Comparison of ENCODE assay signal across 19 mouse cellular contexts in the genomic region with DNA sequence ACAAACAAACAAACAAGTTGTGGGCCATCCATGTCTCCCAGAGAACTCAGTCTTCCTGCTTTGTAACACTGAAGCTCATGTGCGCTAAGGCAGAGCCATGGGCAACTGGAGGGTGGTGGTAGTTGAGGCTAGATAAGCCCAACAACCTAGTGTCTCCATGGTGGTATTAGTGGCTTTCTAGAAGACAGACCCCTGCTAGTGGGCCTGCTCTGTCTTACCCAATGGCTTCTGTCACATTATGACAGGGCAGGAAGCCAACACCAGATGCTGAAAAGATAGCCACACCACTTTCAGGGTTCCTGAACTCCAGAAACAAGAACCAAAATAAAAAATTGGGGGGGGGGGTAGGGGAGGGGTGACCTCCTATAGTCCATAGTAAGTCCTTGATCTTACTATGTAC. TPM values are rescaled to one million over a fixed set of nuclear protein-coding genes. Genes with fewer than 3 reads are reported as not detected.
DNase-seq lines count a peak whose midpoint lies in the region; ATAC-seq and TF ChIP-seq lines count a peak whose summit lies in the region.
"Had no signal": no experiment of that assay in that cellular context is flagged by ENCODE, and none has a peak within 500 bp of the region (broad histone marks: within the 10 kb centered on the region; RNA-seq: fewer than 3 reads in every experiment).

No protein-coding gene starts in this region.

- no peak overlapping the region for H3K4me3 ChIP-seq in liver, embryonic 12.5 days
- no peak overlapping the region for H3K4me3 ChIP-seq in liver, embryonic 11.5 days (ENCODE audit: low read depth, low read length)
- H3K4me3 ChIP-seq in MEL (ENCODE audit: control insufficient read depth in 1 of 2, insufficient read depth in 1 of 2, low read depth in 2 of 2, low read length in 2 of 2): no peak overlapping the region
- H3K4me3 ChIP-seq: embryonic facial prominence, embryonic 10.5 days; forebrain, embryonic 13.5 days; heart, embryonic 12.5 days; hindbrain, embryonic 10.5 days; hindbrain, embryonic 15.5 days had no signal

- H3K36me3 ChIP-seq in liver, embryonic 12.5 days: peaks cover 21% of the 10 kb centered on the region; the same call in 1 of the 2 replicates
- H3K36me3 ChIP-seq in liver, embryonic 11.5 days (ENCODE audit: control insufficient read depth, insufficient read depth, low read length): peaks cover 4% of the 10 kb centered on the region; the same call in 1 of the 2 replicates
- H3K36me3 ChIP-seq in MEL (ENCODE audit: control insufficient read depth in 1 of 2, insufficient read depth in 2 of 2, low read length in 2 of 2): peaks cover 2 to 11% of the 10 kb centered on the region in 2 experiments; a peak in 3 of 4 replicates
- H3K36me3 ChIP-seq: heart, embryonic 12.5 days; hindbrain, embryonic 10.5 days; hindbrain, embryonic 15.5 days had no signal

- TF ChIP-seq RAD21 in MEL (IDR thresholded peaks at IDR 0.05; ENCODE audit: low read depth, low read length): no peak

- no peak overlapping the region for H3K9ac ChIP-seq in liver, embryonic 12.5 days
- H3K9ac ChIP-seq in liver, embryonic 11.5 days (ENCODE audit: low read depth, low read length): no peak overlapping the region
- no peak overlapping the region for H3K9ac ChIP-seq in MEL (ENCODE audit: control insufficient read depth, low read depth, low read length, poor library complexity, severe bottlenecking)
- H3K9ac ChIP-seq: forebrain, embryonic 13.5 days; forebrain, postnatal 0 days; heart, embryonic 12.5 days; hindbrain, embryonic 15.5 days had no signal

- TF ChIP-seq POLR2A in MEL (IDR thresholded peaks at IDR 0.05; ENCODE audit: control insufficient read depth in 1 of 2, insufficient read depth in 1 of 2, low read depth in 1 of 2, low read length in 2 of 2, poor library complexity in 1 of 2): no peak

- no peaks in the 10 kb centered on the region for H3K27me3 ChIP-seq in liver, embryonic 12.5 days (replicated peaks)
- no peaks in the 10 kb centered on the region for H3K27me3 ChIP-seq in liver, embryonic 11.5 days (replicated peaks; ENCODE audit: control insufficient read depth, insufficient read depth, low read length)
- H3K27me3 ChIP-seq in MEL (ENCODE audit: control insufficient read depth in 1 of 2, insufficient read depth in 2 of 2, low read length in 2 of 2): no peaks in the 10 kb centered on the region
- H3K27me3 ChIP-seq: forebrain, embryonic 13.5 days; heart, embryonic 12.5 days; hindbrain, embryonic 15.5 days; Patski had no signal

- no peak overlapping the region for H3K4me2 ChIP-seq in liver, embryonic 12.5 days
- no peak overlapping the region for H3K4me2 ChIP-seq in liver, embryonic 11.5 days
- H3K4me2 ChIP-seq: forebrain, embryonic 13.5 days; heart, embryonic 12.5 days; hindbrain, embryonic 15.5 days had no signal

- TF ChIP-seq EP300 in MEL (IDR thresholded peaks at IDR 0.05; ENCODE audit: low read depth in 1 of 2, low read length in 2 of 2): peak in 1 of 2 experiments; percentile 35; a peak in 1 of 4 replicates

- H3K4me1 ChIP-seq in liver, embryonic 12.5 days: peaks cover 86% of the 10 kb centered on the region
- peaks cover 34% of the 10 kb centered on the region for H3K4me1 ChIP-seq in liver, embryonic 11.5 days (replicated peaks; ENCODE audit: control insufficient read depth, insufficient read depth, low read length)
- H3K4me1 ChIP-seq in MEL (ENCODE audit: control insufficient read depth in 1 of 2, insufficient read depth in 2 of 2, low read length in 2 of 2): peaks cover 11 to 15% of the 10 kb centered on the region in 2 experiments

- H3K9me3 ChIP-seq in liver, embryonic 12.5 days (replicated peaks): no peaks in the 10 kb centered on the region
- H3K9me3 ChIP-seq in liver, embryonic 11.5 days (ENCODE audit: control insufficient read depth, low read length): no peaks in the 10 kb centered on the region
- H3K9me3 ChIP-seq in MEL (replicated peaks; ENCODE audit: insufficient read depth, low read length): no peaks in the 10 kb centered on the region
- H3K9me3 ChIP-seq: embryonic facial prominence, embryonic 10.5 days; forebrain, embryonic 13.5 days; heart, embryonic 12.5 days; hindbrain, embryonic 10.5 days; hindbrain, embryonic 15.5 days had no signal

- H3K27ac ChIP-seq in liver, embryonic 12.5 days: 0 out of 2 replicates have a peak overlapping the region, but pooled peaks have one; percentile 5
- H3K27ac ChIP-seq in liver, embryonic 11.5 days (ENCODE audit: low read depth, low read length): no peak overlapping the region
- no peak overlapping the region for H3K27ac ChIP-seq in MEL (ENCODE audit: control insufficient read depth, low read depth, low read length)
- H3K27ac ChIP-seq: embryonic facial prominence, embryonic 10.5 days; forebrain, embryonic 13.5 days; hindbrain, embryonic 10.5 days; hindbrain, embryonic 15.5 days had no signal

- ATAC-seq in liver, embryonic 12.5 days: no peak
- ATAC-seq in liver, embryonic 11.5 days (replicated peaks; ENCODE audit: low FRiP score): no peak
- peak; percentile 44 for ATAC-seq in granulocyte monocyte progenitor cell, adult 5-6 weeks (replicated peaks; ENCODE audit: poor library complexity, severe bottlenecking)
- ATAC-seq: activated CD4-positive, CD25-positive, alpha-beta regulatory T cell, adult 4 months; forebrain, embryonic 13.5 days; forebrain, postnatal 0 days; intestine, embryonic 16.5 days; Patski had no signal

- H3K79me2 ChIP-seq in MEL (ENCODE audit: control insufficient read depth, insufficient read depth, low read length, poor library complexity): peaks cover 6% of the 10 kb centered on the region; the same call in 1 of the 2 replicates

- no peak for TF ChIP-seq CTCF in MEL (IDR thresholded peaks at IDR 0.05 in 2 of 3, conservative IDR thresholded peaks at IDR 0.05 in 1 of 3; ENCODE audit: control insufficient read depth in 1 of 3, insufficient read depth in 1 of 3, low read depth in 2 of 3, low read length in 3 of 3, poor library complexity in 1 of 3, severe bottlenecking in 1 of 3)

- 41% methylated on average over 1 of the region's 1 CpGs for WGBS in liver, embryonic 12.5 days (ENCODE audit: insufficient replicate concordance)
- 67% methylated on average over 1 of the region's 1 CpGs for WGBS in liver, embryonic 11.5 days

- no peak for DNase-seq in liver, embryonic 11.5 days (ENCODE audit: low spot score)
- DNase-seq in MEL (ENCODE audit: low read depth, low spot score): peak; percentile 64
- no peak for DNase-seq in frontal cortex, postnatal 25 days (ENCODE audit: low spot score in 2 of 2)
- no peak for DNase-seq in urinary bladder, postnatal 10 days (ENCODE audit: low spot score)
- DNase-seq: adrenal gland, postnatal 14 days; cerebellum, adult 18-20 months; cerebellum, adult 9-11 months; cerebellum, postnatal 36 days; forebrain, postnatal 0 days had no signal

TF ChIP-seq in MEL, 35 proteins besides CTCF, POLR2A, EP300 and RAD21:
- TF ChIP-seq ZC3H11A (IDR thresholded peaks at IDR 0.05; ENCODE audit: low read depth, low read length) (no peak), UBTF (IDR thresholded peaks at IDR 0.05; ENCODE audit: borderline replicate concordance, insufficient read depth, low read depth, low read length) (no peak), TCF12 (IDR thresholded peaks at IDR 0.05; ENCODE audit: low read depth, low read length) (0 out of 2 replicates have a peak, but pooled peaks have one; percentile 14), ETS1 (IDR thresholded peaks at IDR 0.05; ENCODE audit: low read depth, low read length) (peak; percentile 42), NRF1 (IDR thresholded peaks at IDR 0.05; ENCODE audit: insufficient read depth, low read depth, low read length, poor library complexity, severe bottlenecking) (no peak), NELFE (IDR thresholded peaks at IDR 0.05; ENCODE audit: low read depth, low read length) (no peak), POLR2AphosphoS2 (IDR thresholded peaks at IDR 0.05; ENCODE audit: low read length) (no peak), GATA1 (IDR thresholded peaks at IDR 0.05; ENCODE audit: low read depth, low read length) (peak; percentile 29; the same call in 1 of the 2 replicates), MXI1 (IDR thresholded peaks at IDR 0.05; ENCODE audit: low read depth, low read length) (no peak; the same call in none of the 2 replicates), BHLHE40 (IDR thresholded peaks at IDR 0.05; ENCODE audit: borderline replicate concordance, low read depth, low read length) (no peak), TAL1 (IDR thresholded peaks at IDR 0.05; ENCODE audit: low read length) (peak; percentile 15; the same call in 1 of the 2 replicates), GABPA (IDR thresholded peaks at IDR 0.05; ENCODE audit: low read depth, low read length) (no peak), ZKSCAN1 (IDR thresholded peaks at IDR 0.05; ENCODE audit: low read depth, low read length) (no peak), HCFC1 (IDR thresholded peaks at IDR 0.05; ENCODE audit: low read depth, low read length) (0 out of 2 replicates have a peak, but pooled peaks have one; percentile 25), POLR2AphosphoS5 (IDR thresholded peaks at IDR 0.05; ENCODE audit: borderline replicate concordance, low read depth, low read length) (no peak), CHD1 (IDR thresholded peaks at IDR 0.05; ENCODE audit: low read depth, low read length) (no peak), ZNF384 (IDR thresholded peaks at IDR 0.05; ENCODE audit: low read depth, low read length) (no peak), MAFK (IDR thresholded peaks at IDR 0.05; ENCODE audit: borderline replicate concordance, low read depth, low read length) (no peak), MAZ (IDR thresholded peaks at IDR 0.05; ENCODE audit: low read depth, low read length) (peak; percentile 61; the same call in 1 of the 2 replicates), USF2 (IDR thresholded peaks at IDR 0.05; ENCODE audit: borderline replicate concordance in 1 of 2, insufficient read depth in 1 of 2, low read depth in 1 of 2, low read length in 2 of 2) (no peak)

RNA-seq across cellular contexts. Expression of a gene that starts 55.0 kb away (rescaled TPM):
- polyA plus RNA-seq in liver, embryonic 12.5 days (2016; fragmentation: Nextera tagmentation; extraction: Ambion mirVana): 12.8 and 13.7 TPM in 2 replicates
- polyA plus RNA-seq in liver, embryonic 11.5 days (2014; fragmentation: Nextera tagmentation; extraction: Ambion mirVana): 16.6 and 20.2 TPM in 2 replicates
- 19.8 and 24.7 TPM in 2 replicates for total RNA-seq in MEL (2012; rRNA removed)
- polyA plus RNA-seq in MEL (2012; ENCODE audit: insufficient read depth in 1 of 2, insufficient read length in 2 of 2, low read depth in 1 of 2, low replicate concordance in 2 of 2, missing spikeins in 1 of 2): 100 to 1,000 TPM in 1 of 2 experiments, 10 to 100 TPM in 1; 31.4 to 125 TPM
- total RNA-seq in granulocyte monocyte progenitor cell, adult 5-6 weeks (2014; fragmentation: Nextera tagmentation): 10.7 and 11.2 TPM in 2 replicates
- 5.6 and 6.4 TPM in 2 replicates for total RNA-seq in granulocyte monocyte progenitor cell, adult 5-6 weeks (2017)
